Mouse (Mus musculus) testis, adult 10 weeks (tissue): Measurements from ENCODE around the gene Apold1. TPM values are rescaled to one million over a fixed set of nuclear protein-coding genes. Genes with fewer than 3 reads are reported as not detected.

Experiments
- polyA plus RNA-seq: library from polyadenylated mRNA; stranded (reverse); fragments of 350-450 nt; fragmentation: Illumina TruSeq; extraction: RNeasy Lipid Tissue Mini Kit (QIAGEN cat#74804); gene quantifications from one replicate; pipeline ENCODE4 v1.2.3, GENCODE M21; 2014; ENCODE audit warnings: low read depth, low replicate concordance

The Apold1 gene
- polyA plus RNA-seq: 0.56 TPM

GRCm38 (mm10) chr6:134981231-134982062, at the start of gene Apold1:
TSS of gene Apold1 (plus strand) at chr6:134981718.

GRCm38 (mm10) chr6:135011048-135011733, 29.7 kb downstream of the Apold1 start, which contains the start of gene Ddx47:
TSS of gene Ddx47 (plus strand) at chr6:135011612.

Other genes with a start within 250 kb of the Apold1 start
- gene Dusp16, start 189.1 kb upstream of the Apold1 start, polyA plus RNA-seq: 37.1 TPM
- 14.2 TPM for gene Crebl2, start 151.6 kb upstream of the Apold1 start, polyA plus RNA-seq
- gene Gpr19, start 83.1 kb upstream of the Apold1 start, polyA plus RNA-seq: 13.3 TPM
- 13.1 TPM for gene Cdkn1b, start 61.3 kb upstream of the Apold1 start, polyA plus RNA-seq
- 73.5 TPM for gene Ddx47, start 29.9 kb downstream of the Apold1 start, polyA plus RNA-seq
- gene Gprc5a, start 83.9 kb downstream of the Apold1 start, polyA plus RNA-seq: not detected
- gene Gprc5d, start 136.6 kb downstream of the Apold1 start, polyA plus RNA-seq: not detected
- gene Fam234b, start 216.3 kb downstream of the Apold1 start, polyA plus RNA-seq: 10.4 TPM
- 1.2 TPM for gene Hebp1, start 216.3 kb downstream of the Apold1 start, polyA plus RNA-seq